Mouse (Mus musculus): ENCODE data around the gene Slc22a19.
"Not testable (repeated sequence)": the region's sequence is repeated elsewhere in the genome, so short reads cannot be mapped to it uniquely, and the experiment has no call there.

The Slc22a19 gene

GRCm38 (mm10) chr19:7711148-7711547, at the start of gene Slc22a19:
Gene Slc22a19 (minus strand): TSS chr19:7711310.
- no peak for DNase-seq (ENCODE audit: low spot score)

DNA sequence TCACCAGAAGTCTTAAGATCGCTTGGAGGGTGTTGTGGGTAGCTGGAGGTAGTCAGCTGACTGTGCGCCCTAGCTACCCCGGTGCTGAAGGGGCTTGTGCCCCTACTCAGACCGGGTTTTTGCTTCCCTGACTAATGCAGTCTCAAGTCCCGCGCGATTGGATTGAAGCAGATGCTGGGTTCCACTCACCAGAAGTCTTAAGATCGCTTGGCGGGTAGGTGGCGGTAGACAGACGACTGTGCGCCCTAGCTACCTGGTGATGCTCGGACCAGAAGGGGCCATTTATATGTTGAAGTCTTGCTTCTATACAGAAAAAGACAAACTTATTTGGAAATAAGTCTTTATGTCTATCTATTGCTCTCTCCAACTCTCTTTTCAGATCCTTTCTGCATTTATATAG, 42.3 kb upstream of the Slc22a19 start:
- DNase-seq (ENCODE audit: low spot score) = not testable (repeated sequence)

- no peak for DNase-seq (ENCODE audit: low spot score)
Observed at GRCm38 (mm10) chr19:7729543-7729942, 18.4 kb upstream of the Slc22a19 start.

GRCm38 (mm10) chr19:7693104-7693503, 18.0 kb downstream of the Slc22a19 start:
- DNase-seq (ENCODE audit: low spot score) = not testable (repeated sequence)

GRCm38 (mm10) chr19:7691259-7691658, 19.9 kb downstream of the Slc22a19 start:
- no peak for DNase-seq (ENCODE audit: low spot score)

GRCm38 (mm10) chr19:7687988-7688387, 23.1 kb downstream of the Slc22a19 start:
- DNase-seq (ENCODE audit: low spot score) = no peak

GRCm38 (mm10) chr19:7672033-7672432, 39.1 kb downstream of the Slc22a19 start:
- no peak for DNase-seq (ENCODE audit: low spot score)

DNA sequence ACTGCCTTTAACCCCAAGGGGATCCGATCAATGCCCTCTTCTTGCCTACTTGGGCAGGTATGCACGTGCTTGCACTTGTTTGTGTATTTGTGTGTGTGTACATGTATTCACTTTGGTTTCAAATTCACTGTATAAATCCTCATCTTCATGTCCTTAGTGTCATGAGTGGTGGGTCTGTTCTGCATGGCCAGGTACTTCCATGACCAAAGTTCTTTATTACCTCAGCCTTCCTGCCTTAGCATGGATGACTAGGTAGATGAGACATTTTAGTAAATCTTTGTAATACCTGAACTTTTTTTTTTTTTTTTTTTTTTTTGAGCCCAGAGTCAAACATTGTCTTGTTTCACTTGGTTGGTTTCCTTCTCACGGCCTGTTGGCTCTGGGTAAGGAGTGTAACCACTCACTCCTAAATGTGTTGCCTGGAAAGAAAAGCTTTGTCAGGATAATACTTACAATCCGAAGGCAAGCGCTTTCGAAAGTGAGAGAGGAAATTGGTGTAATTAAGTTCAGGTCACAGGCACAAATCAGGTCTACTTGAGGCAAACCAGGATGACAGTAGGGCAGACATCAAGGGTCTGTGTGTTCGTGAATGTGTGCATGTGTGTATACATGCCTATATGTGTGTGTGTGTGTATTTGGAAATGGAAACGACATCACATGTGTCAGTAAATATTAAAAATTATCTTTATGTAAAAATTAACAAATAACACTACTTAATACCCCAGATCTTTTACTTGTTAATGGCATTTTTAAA, 62.0 kb downstream of the Slc22a19 start:
- no peak for DNase-seq (ENCODE audit: low spot score)

GRCm38 (mm10) chr19:7633786-7634185, 77.3 kb downstream of the Slc22a19 start:
- DNase-seq (ENCODE audit: low spot score) = no peak

- DNase-seq (ENCODE audit: low spot score) = no peak
Observed at GRCm38 (mm10) chr19:7633021-7633420, 78.1 kb downstream of the Slc22a19 start.

All from urinary bladder, postnatal 25 days (tissue).